Mouse (Mus musculus): Measurements from ENCODE around the gene Pawr.
"Not testable (repeated sequence)": the region's sequence is repeated elsewhere in the genome, so short reads cannot be mapped to it uniquely, and the experiment has no call there.

The Pawr gene

DNA sequence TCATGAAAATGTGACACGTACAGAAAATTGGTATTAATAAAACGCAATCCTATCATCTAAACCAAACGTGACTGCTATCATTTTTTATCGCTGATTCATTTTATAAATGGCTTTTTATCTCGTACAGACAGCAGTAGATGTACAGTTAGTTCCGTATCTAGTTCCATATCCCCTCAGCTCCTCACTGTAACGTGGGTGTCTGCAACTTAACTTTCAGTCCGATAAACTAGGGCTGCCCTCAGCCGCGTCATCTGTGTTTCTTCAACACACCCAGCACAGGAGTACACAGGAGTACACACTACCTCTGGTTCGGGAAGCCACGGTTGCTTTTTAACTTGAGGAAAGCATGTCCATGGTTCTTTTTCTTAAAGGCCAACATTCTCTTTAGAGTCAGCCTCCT is 63.3 kb downstream of the Pawr start:
- DNase-seq = no peak

DNA sequence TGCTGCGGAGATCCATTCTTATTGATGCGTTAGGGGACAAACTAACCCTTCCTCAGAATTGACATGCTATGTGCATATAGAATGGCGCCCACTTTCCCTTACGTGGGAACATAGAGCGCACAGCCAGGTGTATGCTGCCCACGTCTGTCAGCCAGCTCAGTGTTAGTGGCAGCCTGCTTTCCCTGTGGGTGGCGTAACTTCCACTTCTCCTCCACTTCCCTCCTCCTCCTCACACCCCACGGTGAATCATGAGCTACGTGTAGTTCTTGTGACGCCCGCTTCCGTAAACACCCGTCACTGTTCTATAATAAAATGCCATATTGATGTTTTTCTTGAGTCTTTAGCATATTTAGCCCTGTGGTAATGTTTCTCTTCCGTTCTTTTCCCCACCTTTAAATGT is 63.7 kb downstream of the Pawr start:
- DNase-seq = no peak

DNA sequence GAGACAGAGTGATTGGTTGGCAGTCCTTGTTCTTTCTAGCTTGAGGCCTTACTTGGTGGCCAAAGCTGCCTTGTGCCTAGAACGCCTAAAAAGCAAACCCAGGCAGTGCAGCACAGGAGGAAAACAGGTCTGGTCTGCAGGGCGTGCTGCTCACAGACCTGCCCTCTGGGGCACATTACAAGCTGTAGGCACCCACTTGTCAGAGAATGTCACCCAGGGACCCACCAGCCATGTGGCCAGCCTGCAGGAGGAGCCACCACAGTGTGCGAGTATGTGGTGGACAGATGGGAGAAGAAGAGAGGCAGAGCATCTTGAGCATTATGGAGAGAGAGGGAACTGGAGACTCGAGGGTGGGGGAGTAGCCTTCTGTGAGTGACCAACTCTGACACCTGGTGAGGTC is 70.8 kb downstream of the Pawr start:
- no peak for DNase-seq

DNA sequence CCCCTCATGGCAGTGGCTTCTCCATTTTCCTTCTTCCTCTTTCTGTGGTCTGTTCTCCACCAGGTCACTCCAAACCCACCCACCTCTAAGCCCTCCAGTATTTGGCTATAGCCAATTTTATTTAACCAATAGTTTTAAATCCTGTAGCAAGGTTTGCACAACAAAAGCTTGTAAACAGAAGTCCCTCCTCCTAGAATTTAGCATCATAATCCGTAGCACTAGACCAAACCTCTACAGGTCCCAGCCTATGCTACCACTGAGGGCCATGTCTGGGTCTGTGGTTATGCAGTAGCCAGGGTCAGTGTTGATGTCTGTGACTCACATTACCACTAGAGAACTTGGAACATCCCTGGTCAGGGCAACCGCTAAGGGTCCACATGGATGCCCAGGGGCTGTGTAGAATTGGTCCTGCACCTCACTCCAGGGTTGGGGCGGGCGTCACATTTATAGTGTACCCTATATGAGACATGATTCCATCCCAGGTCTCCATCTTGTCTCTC is 71.5 kb downstream of the Pawr start:
- DNase-seq = no peak

DNA sequence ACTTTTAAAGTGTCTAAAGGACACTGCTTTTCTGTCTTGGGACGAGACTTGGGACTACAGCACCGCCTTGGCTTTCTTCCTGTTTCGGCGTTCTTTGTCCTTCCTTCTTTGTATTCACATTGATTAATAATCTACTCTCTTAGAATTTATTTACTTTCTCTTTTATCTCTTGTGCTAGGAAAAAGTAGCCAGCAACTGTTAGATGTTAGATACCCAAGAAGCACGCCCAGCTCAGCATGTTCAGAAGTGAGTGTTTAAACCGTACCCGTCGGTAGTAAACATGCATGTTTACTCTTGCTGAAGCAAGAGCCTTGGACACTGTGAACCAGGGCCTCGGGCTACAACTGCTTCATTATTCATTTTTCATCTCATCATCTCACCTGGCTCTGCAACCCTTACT is 72.2 kb downstream of the Pawr start:
- no peak for DNase-seq

DNA sequence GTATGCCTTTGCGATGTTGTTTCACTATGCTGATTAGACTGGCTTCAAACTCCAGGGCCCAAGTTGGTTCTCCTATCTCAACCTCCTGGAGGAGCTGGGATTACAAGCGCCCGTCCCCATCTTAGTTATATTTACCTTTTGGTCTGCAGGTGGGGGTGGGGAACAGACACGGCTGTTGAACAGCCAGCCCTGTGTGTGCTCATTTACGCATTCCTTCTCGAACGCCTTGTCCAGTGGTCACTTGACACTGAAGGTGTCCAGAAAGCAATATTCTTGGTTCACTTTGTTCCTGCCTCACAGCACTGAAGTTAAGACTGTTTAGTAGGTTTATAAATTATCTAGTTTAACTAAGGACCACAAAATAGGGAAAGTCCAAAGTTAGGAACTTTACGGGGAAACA is 73.2 kb downstream of the Pawr start:
- no peak for DNase-seq

DNA sequence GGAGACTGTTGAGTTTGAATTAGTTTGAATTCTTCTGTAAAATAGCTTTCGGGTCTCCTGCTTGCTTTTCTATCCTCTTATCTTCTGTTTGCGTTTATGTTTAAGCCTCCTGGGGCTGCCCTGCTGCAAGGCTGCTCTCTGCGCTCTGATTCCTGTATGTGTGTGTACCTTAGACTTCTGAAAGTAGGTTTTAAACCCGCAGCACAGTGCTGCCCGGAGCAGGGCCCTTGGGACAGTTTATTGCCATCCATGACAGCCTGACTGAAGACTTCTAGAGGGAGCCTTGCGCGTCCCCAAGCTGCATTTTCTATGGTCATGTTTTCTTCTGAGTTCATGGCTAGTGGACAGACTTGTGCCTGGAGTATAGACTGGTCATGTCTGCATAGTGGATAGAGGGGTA is 74.0 kb downstream of the Pawr start:
- no peak for DNase-seq

DNA sequence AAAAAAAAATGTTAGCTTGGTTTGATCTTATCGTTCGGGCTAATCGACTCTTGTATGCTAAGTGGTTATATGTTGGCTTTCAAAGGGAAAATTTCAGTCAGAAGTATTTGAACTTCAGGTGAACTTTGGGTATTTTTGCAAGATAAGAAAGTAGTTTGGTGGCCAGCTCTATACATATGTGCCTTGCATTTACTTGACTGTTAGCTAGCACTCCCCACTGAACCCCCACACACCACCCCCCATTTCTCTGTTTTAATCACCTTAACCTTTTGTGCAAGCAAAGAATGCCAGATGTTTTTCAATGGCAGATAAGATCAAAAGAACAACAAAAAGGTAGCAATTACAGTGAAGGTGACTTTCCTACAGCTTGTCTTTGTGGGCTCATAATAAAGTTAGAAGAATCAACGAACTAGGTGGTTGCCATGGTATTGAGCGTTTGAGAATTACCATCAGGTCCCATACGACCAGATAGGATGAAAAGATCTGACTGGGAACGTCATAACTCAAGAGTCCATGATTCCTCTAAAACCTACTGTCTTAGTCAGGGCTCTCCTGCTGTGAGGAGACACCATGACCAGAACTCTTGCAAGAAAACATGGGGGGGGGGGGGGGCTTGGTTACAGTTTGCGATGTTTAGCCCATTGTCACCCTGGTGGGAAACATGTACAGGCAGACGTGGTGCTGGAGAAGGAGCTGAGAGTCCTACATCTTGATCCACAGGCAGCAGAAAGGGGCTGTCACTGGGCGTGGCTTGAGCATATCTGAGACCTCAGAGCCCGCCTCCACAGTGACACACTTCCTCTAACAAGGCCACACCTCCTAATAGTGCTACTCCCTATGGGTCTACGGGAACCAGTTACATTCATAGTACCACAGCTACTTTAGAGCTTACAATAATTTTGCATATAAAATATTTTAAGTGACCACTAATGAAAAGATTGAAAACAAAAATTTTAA is 75.2 kb downstream of the Pawr start:
- no peak for DNase-seq

DNA sequence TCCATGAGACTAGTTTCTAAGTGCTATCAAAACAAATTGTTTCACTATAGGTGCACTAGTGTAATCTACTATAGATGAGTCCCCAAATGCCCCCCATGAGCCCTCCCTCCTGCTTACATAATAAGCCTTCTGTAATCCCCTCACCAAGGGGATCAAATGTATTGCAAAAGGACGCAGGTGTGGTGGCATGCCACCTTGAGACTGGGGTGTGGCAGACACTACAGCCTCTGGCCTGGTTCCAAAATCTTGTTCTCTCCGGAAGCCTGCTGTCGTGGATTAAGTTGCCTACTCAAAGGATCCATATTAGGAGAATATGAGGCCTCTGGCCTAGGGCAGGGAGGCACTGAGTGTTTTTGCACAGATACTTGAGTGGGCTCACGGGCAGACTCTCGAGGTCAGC is 76.1 kb downstream of the Pawr start:
- no peak for DNase-seq

DNA sequence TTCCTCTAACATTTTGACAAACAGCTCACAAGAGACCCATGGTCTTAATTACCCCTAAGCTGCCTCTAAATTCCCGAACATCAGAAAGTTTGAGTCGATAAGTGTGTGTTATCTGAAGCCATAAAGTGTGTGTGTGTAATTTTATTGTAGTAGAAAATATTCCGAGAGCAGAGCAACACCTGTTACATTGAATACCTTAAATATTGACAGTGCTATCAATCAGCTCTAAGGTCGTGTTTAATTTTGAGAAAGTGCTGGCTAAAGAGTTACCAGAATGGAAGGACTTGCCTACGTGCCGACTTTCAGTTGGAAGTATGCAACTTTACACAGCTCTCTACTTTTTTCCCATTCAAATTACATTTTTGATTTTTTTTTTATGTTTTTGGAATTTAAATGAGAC is 76.5 kb downstream of the Pawr start:
- DNase-seq = no peak

DNA sequence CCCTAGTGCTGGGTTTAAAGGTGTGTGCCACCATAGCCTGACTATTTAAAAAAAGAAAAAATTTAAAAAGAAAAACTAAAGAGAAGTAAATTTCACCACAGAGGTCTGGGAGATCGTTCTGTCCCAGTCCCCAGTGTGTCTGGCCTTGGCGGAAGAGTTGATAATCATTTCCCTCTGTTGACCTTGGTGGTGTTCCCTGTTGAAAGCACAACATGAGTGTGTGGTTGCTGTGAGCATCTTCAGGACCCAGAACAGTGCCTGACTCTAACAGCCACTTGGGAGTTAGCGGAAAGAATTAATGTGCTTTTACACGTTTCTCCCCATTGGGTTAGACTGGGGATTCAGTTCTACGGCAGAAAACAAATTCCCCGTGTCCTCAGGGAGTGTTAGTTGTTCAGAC is 77.1 kb downstream of the Pawr start:
- DNase-seq = no peak

DNA sequence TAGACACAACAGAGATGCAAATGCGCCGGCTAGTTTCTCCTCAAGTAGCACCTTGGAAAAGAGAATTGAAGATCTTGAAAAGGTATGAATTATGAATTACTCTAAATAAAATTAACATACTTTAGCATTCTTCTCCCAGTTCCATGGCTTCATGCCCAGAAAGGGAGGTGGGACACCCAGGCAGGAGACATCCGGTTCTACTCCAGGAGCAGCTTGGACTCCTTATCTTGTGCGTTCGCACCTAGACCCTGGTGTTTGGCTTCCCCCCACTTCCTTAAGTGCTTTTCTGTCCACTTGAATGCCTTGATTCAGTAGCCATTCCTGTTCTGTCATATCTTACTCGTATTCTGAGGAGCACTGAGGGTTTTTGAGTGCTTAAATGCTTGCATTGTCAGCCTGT is 77.6 kb downstream of the Pawr start:
- no peak for DNase-seq

DNA sequence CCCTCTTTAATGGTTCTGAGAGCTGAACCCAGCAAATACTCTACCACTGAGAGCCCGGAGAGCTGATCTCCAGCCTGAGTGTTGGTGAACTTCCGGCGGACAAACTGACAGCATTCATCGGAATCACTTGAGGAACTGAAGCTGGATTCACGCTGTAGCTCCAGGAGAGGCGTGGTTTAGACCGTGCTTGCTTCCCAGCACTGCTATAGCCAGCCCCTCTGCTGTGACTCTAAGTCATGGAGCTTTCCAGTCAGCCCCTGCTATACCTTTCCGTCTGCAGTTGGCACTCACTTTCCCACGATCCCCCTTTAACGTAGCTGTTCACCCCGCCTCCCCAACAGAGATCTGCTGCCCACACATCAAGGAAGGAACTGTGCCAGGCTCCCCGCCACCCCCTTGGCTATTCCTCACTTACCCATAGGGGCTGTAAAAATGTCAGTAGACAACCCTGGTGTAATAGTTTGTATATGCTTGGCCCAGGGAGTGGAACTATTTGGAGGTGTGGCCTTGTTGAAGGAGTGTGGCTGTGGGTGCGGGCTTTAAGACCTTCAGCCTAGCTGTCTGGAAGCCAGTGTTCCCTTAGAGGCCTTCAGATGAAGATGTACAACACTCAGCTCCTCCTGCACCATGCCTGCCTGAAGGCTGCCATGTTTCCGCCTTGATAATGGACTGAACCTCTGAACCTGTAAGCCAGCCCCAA is 83.2 kb downstream of the Pawr start:
- DNase-seq = no peak

DNA sequence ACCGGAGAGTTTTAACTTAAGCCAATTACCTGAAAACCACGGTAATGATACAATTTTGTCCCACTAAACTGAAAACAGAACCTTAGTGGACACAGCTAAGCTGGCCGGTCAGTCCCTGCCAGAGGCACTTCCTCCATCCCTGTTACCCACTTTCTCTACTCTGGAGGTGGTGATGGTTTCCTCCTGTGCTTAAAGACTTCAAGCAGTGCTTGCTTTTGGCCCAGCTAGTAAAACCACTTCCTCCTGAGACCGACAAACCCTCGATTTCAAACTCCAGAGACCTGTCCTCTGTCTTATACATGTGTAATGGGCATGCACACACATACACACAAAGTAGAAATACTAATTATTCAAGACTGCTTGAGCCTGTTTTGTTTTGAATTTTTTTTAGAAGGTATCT is 85.5 kb downstream of the Pawr start:
- no peak for DNase-seq

DNA sequence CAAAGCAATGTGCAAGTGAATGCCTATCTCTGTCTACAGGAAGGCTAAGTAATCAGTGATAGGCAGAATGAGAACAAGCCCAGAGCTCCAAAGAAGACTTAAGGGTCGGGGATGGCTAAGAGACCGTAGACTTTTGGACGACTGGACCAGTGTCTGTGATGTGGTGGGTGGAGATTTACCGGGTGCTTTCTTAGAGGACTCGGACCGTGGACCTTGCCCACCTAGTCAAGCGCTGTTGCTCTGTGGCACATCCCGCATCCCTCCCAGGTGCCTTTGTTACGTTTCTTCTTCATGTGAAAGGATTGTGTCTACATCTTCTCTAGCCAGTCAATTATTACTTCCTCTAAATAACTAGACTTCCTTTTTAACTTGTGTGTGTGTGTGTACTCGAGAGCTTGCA is 98.6 kb downstream of the Pawr start:
- DNase-seq = no peak

DNA sequence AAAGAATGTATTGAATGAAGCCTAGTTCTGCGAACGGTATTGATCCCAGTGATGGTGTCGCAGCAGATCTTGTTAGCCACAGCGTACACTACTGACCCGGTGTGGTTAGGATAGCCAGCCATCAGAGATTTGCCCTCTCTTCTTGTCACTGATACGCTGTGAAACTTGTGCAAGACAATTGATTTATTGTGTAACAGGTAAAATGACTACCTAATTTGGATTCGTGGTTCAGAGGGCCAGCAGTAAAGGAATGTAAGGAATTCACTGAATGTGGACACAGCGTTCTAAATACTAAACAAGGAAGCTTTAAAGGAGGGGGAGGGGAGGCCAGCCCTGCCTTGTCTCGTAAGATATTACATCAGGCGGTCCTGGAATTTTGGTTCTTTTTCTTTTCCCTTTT is 100.3 kb downstream of the Pawr start:
- no peak for DNase-seq

DNA sequence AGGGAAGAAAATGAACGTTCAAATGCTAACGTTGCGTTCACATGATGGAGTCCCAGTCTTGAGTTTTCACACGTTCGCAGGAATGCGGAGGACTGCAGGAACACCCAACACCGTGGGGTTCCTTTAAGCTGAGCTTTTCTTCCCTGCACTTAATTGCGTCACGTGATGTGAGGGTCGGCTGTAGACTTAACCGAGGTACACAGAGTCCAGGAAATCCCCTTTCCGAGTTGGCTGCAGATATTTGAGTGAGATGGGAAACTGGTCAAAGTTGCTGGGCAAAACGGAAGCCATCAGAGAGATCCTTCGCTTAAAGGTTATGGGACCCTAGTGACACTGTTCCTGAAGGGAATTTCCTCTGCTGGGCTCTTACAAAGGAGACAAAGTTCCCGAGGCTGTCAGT is 102.1 kb downstream of the Pawr start:
- no peak for DNase-seq

DNA sequence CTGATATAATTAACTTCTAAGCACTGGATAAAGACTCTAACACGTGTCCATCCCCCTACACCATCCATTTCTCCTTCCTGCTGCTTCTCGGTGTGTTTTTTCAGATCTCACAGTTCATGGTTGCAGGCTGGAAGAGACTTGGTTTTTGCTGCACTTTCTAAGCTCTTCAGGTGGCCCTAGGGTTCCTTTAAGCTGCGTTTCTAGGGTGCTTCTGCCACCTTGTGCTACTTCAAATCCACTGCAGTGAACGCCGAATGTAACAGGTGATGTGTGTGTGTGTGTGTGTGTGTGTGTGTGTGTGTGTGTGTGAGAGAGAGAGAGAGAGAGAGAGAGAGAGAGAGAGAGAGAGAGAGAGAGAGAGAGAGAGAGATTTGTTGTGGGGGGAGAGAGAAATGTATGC is 103.7 kb downstream of the Pawr start:
- DNase-seq = no peak

DNA sequence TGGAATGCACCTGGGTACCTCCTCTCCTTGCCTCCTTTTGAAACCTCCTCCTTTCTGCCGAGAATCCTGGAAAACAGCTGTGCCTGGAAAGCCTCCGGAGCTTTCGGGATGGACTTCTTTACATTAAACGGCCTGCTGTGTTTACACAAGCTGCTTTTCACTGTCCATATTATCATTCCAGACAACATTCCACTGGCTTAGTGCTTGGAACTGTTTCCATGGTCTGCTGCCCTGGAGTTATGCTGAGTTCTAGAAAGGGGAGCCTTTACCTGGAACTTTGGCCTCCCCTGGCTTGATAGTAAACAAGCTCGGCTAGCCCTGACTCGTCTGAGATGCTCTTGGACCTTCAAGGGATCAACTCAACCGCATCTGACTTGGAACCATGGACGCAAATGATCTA is 104.4 kb downstream of the Pawr start:
- no peak for DNase-seq

DNA sequence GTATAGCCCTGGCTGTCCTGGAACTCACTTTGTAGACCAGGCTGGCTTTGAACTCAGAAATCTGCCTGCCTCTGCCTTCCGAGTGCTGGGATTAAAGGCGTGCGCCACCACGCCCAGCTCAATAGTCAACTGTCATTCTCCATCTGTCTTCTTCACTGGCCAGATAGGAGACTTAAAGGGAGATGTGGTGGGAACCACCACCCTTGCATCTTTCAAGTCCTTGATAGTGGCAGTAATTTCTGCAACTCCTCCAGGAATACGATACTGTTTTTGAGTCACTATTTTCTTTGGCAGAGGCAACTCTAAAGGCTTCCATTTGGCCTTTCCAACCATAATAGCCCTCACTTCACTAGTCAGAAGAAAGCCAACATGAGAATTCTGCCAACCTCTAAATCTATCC is 108.3 kb downstream of the Pawr start:
- DNase-seq = not testable (repeated sequence)

DNA sequence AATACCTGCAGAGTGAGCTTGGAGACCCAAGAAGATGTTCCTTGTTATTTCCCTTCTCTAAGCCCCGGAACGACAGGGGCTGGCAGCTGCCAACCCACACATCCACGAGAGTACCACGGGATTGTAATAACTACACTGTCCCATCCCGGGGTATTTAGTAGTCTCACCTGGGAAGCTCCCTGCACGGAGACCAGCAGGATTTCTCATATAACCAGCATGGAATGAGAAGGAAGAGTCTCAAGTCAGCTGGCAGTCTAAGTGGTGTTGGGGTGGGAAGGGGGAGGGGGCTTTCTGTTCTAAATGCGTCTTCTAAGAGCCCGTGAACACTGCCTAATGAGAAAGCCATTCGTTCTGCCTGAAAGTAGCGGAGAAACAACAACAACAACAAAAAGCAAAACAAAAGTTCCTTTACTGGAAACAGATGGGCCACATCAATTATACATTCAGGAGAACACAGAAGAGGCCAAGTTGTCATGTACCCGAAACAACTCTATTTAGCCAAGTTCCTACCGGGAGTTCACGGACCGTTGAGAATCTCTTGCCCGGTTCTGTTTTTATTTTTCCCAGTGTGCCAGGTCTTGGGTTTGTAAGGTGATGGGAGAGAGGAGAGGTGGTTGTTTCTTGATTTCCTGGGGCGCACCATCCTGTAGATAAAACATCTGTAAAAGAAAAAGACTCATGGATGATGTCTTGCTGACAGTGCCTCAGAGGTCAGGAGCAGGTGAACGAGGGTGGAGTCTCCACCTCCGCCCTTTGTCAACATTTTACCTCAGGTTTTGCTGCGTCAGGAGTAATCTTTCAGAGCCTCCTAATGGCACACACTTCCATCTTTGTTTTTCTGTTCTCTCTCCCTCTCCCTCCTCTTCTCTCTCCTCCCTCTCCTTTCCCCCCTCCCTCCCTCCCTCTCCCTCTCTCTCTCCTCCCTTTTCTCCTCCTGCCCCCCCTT is 112.3 kb downstream of the Pawr start:
- DNase-seq = no peak

DNA sequence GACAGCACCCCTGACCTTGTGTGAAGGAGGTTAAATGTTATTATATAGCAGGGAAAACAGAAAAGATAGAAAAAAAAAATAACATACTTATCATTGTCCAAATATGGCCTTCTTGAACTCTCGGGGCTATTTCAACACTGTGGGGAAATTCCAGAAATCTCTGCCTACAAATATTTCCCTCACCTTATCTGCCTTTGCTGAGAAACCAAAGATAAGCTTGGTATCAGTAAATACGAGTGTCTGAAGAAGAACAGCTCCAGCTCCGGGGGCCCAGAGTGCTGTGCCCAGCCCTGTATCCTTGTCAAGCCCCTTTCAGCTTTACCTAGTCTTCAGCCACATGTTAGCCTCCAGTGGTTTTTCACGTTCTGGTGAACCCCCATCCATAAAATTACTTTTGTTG is 113.2 kb downstream of the Pawr start:
- DNase-seq = no peak

DNA sequence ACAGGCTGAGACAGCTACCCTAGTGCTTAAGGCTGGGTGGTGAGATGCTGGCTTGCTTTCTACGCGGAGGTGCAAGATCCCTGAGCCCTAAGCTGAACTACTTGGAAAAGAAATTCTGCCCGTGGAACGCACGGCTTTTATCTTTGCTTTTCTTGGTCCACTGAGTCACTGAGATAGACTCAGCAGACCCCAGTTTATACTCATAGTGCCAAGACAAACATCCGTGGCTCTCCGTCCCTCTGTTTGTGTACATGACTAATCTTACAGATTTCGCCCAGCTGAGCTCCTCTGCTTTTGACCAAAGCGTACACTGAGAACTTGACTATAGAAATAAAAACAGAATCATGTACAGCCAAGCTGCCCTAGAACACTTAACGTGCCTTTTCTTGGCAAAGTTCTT is 113.7 kb downstream of the Pawr start:
- DNase-seq = no peak

All from right cerebral cortex, postnatal 4 days (tissue).